Mouse (Mus musculus) heart, embryonic 14.5 days (tissue): ENCODE measurements around the gene Stk16. TPM values are rescaled to one million over a fixed set of nuclear protein-coding genes. Genes with fewer than 3 reads are reported as not detected.
"Not testable (repeated sequence)": the region's sequence is repeated elsewhere in the genome, so short reads cannot be mapped to it uniquely, and the experiment has no call there.

Experiments
- ATAC-seq: fragments of 200-750 bp; cut with Nextera tagmentation; 2 replicates; pipeline ENCODE4 v1.8.0; 2017; ENCODE audit warnings: low read depth, moderate TSS enrichment; ENCODE audit not compliant: insufficient number of reproducible peaks, insufficient read depth, low FRiP score
- H3K27ac ChIP-seq, 2 experiments: fragments of 200-500 bp in 1 of 2; fragments of 300-500 bp in 1 of 2; sonication (generic) in 1 of 2; replicated peaks in 1 of 2; 2 replicates each; pipeline ENCODE4 v1.5.1; 2012 to 2014; ENCODE audit warnings: low read depth in 2 of 2, low read length in 2 of 2, control low read depth in 1 of 2, mild to moderate bottlenecking in 1 of 2, mixed read lengths in 1 of 2; ENCODE audit not compliant: control insufficient read depth in 1 of 2, insufficient read depth in 1 of 2
- H3K27me3 ChIP-seq: fragments of 300-500 bp; sonication (generic); 2 replicates; pipeline ENCODE4 v1.6.1; 2014; ENCODE audit warnings: mild to moderate bottlenecking, low read length, control low read depth; ENCODE audit not compliant: control insufficient read depth, insufficient read depth
- H3K36me3 ChIP-seq: fragments of 300-500 bp; sonication (generic); 2 replicates; pipeline ENCODE4 v1.6.1; 2014; ENCODE audit warnings: mild to moderate bottlenecking, control low read depth, low read length, mixed read lengths; ENCODE audit not compliant: control insufficient read depth, insufficient read depth
- H3K4me1 ChIP-seq, 2 experiments: fragments of 200-500 bp in 1 of 2; fragments of 300-500 bp in 1 of 2; sonication (generic) in 1 of 2; 2 replicates each; pipeline ENCODE4 v1.6.1; 2012 to 2014; ENCODE audit warnings: low read length in 2 of 2, control low read depth in 1 of 2, mixed read lengths in 1 of 2; ENCODE audit not compliant: control insufficient read depth in 2 of 2, insufficient read depth in 2 of 2
- H3K4me2 ChIP-seq: fragments of 300-500 bp; sonication (generic); 2 replicates; pipeline ENCODE4 v1.6.1; 2014; ENCODE audit warnings: mild to moderate bottlenecking, low read length
- H3K4me3 ChIP-seq, 2 experiments: fragments of 200-500 bp in 1 of 2; fragments of 300-500 bp in 1 of 2; sonication (generic) in 1 of 2; 2 replicates each; pipeline ENCODE4 v1.5.1; 2012 to 2014; ENCODE audit warnings: low read length in 2 of 2, mild to moderate bottlenecking in 2 of 2, control low read depth in 1 of 2, low read depth in 1 of 2, moderate library complexity in 1 of 2; ENCODE audit not compliant: control insufficient read depth in 1 of 2, insufficient read depth in 1 of 2
- H3K9ac ChIP-seq: fragments of 300-500 bp; sonication (generic); 2 replicates; pipeline ENCODE4 v1.6.1; 2014; ENCODE audit warnings: mild to moderate bottlenecking, low read length
- H3K9me3 ChIP-seq: fragments of 300-500 bp; sonication (generic); 2 replicates; pipeline ENCODE4 v1.6.1; 2016; ENCODE audit warnings: low read length, control low read depth; ENCODE audit not compliant: control insufficient read depth
- WGBS: fragments of 180-500 bp; shearing (Covaris S2); extraction: QIAGEN DNeasy Blood & Tissue Kit; methylation state at CpG from one replicate; pipeline ENCODE4 v1.1.7; 2014; 5-methylcytosine and 5-hydroxymethylcytosine counted together
- polyA plus RNA-seq: library from polyadenylated mRNA; unstranded; fragments of >200 nt; fragmentation: Nextera tagmentation; extraction: Ambion mirVana; gene quantifications from 2 replicates; pipeline ENCODE4 v1.2.1, GENCODE M21; 2014

Gene Stk16
- polyA plus RNA-seq, 1 experiment from 2014 or later = 86.2 TPM

- no peaks in the 10 kb centered on the region for H3K9me3 ChIP-seq
- H3K4me1 ChIP-seq = peaks cover 6 to 14% of the 10 kb centered on the region in 2 experiments
- 70% methylated on average over 7 of the region's 7 CpGs for WGBS
- no peak overlapping the region for H3K9ac ChIP-seq
- no peak overlapping the region for H3K4me3 ChIP-seq
- H3K4me2 ChIP-seq = no peak overlapping the region
- H3K36me3 ChIP-seq = no peaks in the 10 kb centered on the region
- no peak overlapping the region for H3K27ac ChIP-seq
- no peaks in the 10 kb centered on the region for H3K27me3 ChIP-seq
- ATAC-seq = no peak
These were observed 19.8 kb downstream of the Stk16 start for GRCm38 (mm10) chr1:75230335-75230994.

- Histone ChIP-seq H3K4me2 (no peak overlapping the region), H3K4me1 (peaks cover 8 to 20% of the 10 kb centered on the region in 2 experiments), H3K9me3 (no peaks in the 10 kb centered on the region), H3K9ac (no peak overlapping the region), H3K36me3 (no peaks in the 10 kb centered on the region), H3K27ac (no peak overlapping the region), H3K4me3 (no peak overlapping the region), H3K27me3 (no peaks in the 10 kb centered on the region)
- no peak for ATAC-seq
- WGBS = 61% methylated on average over 4 of the region's 4 CpGs
These were observed 20.6 kb downstream of the Stk16 start for GRCm38 (mm10) chr1:75231224-75231623.

GRCm38 (mm10) chr1:75231664-75232152 lies 21.1 kb downstream of the Stk16 start, which contains the start of gene A630095N17Rik:
TSS of gene A630095N17Rik (minus strand) at chr1:75232102.
- H3K27ac ChIP-seq = no peak within 1 kb of the TSS
- peaks cover 8 to 20% of the 10 kb centered on the region in 2 experiments for H3K4me1 ChIP-seq
- H3K4me3 ChIP-seq = no peak within 1 kb of the TSS
- no peaks in the 10 kb centered on the region for H3K27me3 ChIP-seq
- no peak within 1 kb of the TSS for H3K9ac ChIP-seq
- no peaks in the 10 kb centered on the region for H3K36me3 ChIP-seq
- H3K4me2 ChIP-seq = no peak within 1 kb of the TSS
- no peak for ATAC-seq
- H3K9me3 ChIP-seq = no peaks in the 10 kb centered on the region
- 59% methylated on average over 5 of the region's 5 CpGs for WGBS

- peaks cover 13 to 23% of the 10 kb centered on the region in 2 experiments for H3K4me1 ChIP-seq
- H3K4me2 ChIP-seq, H3K36me3 ChIP-seq, ATAC-seq, H3K27ac ChIP-seq, H3K27me3 ChIP-seq, H3K4me3 ChIP-seq, H3K9ac ChIP-seq, H3K9me3 ChIP-seq: not testable (repeated sequence)
- 58% methylated on average over 4 of the region's 4 CpGs for WGBS
These were observed 21.9 kb downstream of the Stk16 start for GRCm38 (mm10) chr1:75232489-75232888.

GRCm38 (mm10) chr1:75234606-75235005 lies 24.0 kb downstream of the Stk16 start:
- Histone ChIP-seq H3K9ac (peak overlapping the region; percentile 36; the same call in 1 of the 2 replicates), H3K4me2 (peak overlapping the region; percentile 9; the same call in 1 of the 2 replicates), H3K9me3 (no peaks in the 10 kb centered on the region), H3K36me3 (peaks cover 16% of the 10 kb centered on the region), H3K4me1 (peaks cover 13 to 27% of the 10 kb centered on the region in 2 experiments), H3K27ac (peak overlapping the region in 1 of 2 experiments; percentile 31; a peak in 1 of 4 replicates), H3K27me3 (no peaks in the 10 kb centered on the region), H3K4me3 (no peak overlapping the region)
- ATAC-seq = no peak
- WGBS = 0% methylated on average over 8 of the region's 8 CpGs

- no peaks in the 10 kb centered on the region for H3K9me3 ChIP-seq
- H3K4me3 ChIP-seq = peak within 1 kb of the TSS; percentile 66 to 70
- ATAC-seq = peak; percentile 86
- H3K4me1 ChIP-seq = peaks cover 13 to 27% of the 10 kb centered on the region in 2 experiments
- peak within 1 kb of the TSS; percentile 89 for H3K9ac ChIP-seq
- no peaks in the 10 kb centered on the region for H3K27me3 ChIP-seq
- WGBS = under 1% methylated on average over 64 of the region's 64 CpGs
- peaks cover 34% of the 10 kb centered on the region for H3K36me3 ChIP-seq
- peak within 1 kb of the TSS; percentile 88 for H3K4me2 ChIP-seq
- H3K27ac ChIP-seq = peak within 1 kb of the TSS; percentile 93 to 94
These were observed 25.7 kb downstream of the Stk16 start, which contains the start of gene Dnajb2 for GRCm38 (mm10) chr1:75236117-75237050. TSS of gene Dnajb2 (plus strand) at chr1:75236406.

- peaks cover 62% of the 10 kb centered on the region for H3K36me3 ChIP-seq
- no peak overlapping the region for H3K9ac ChIP-seq
- no peaks in the 10 kb centered on the region for H3K27me3 ChIP-seq
- no peak overlapping the region for H3K4me3 ChIP-seq
- whole genome bisulfite sequencing = 61% methylated on average over 10 of the region's 10 CpGs
- H3K27ac ChIP-seq = peak overlapping the region in 1 of 2 experiments; percentile 30; a peak in 1 of 4 replicates
- H3K9me3 ChIP-seq = no peaks in the 10 kb centered on the region
- peaks cover 13 to 23% of the 10 kb centered on the region in 2 experiments for H3K4me1 ChIP-seq
- ATAC-seq = no peak
- H3K4me2 ChIP-seq = no peak overlapping the region
These were observed 29.0 kb downstream of the Stk16 start for GRCm38 (mm10) chr1:75239591-75239990.
